Mouse (Mus musculus): ENCODE data around the gene Dlst.

Gene Dlst

DNA sequence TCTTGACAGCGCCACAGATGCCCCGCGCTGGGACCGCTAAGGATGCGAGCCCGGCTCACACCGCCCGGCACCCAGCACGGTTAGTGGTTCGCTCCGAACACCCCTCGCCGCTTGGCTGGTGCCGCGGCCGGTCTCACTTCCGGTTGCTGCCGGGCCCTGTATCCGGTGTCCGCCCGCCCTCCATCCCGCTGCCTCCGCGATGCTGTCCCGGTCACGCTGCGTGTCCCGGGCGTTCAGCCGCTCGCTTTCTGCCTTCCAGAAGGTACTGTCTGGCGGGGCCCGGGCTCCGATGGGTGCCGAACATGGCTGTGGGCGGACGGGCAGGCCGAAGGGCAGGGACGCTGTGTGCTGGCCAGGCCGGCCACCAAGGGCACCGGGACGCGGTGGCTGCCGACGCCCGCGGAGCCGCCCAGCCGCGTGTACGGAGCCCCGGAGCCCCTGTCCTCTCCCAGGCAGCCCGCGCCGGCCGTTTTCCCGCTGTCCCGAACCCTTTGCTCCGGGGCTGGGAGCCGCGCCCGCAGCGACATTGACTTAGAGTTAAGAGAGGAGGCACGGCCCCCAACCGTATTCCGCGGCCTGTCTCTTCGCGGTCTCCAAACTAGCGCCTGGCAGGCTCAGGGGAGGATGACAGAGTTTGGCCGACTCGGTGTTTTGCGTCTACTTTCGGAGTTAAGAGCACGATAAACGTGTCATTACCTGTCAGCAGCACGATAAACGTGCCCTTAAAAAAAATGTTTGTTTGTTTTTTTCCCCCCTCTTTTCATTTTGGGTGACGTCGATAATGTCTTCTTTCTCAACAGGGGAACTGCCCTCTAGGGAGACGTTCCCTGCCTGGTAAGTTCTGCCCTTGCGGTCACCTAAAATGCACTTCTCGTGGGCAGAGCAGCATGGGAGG lies at the start of gene Dlst, which contains the start of gene Prox2:
Gene Dlst (plus strand): TSS at position 136 of the 895 bp plus-strand sequence.
Gene Prox2 (minus strand): TSS at position 62 of the 895 bp plus-strand sequence.
- DNase-seq (ENCODE audit: low read depth in 2 of 2, low spot score in 2 of 2), result peak; percentile 69 to 79

DNA sequence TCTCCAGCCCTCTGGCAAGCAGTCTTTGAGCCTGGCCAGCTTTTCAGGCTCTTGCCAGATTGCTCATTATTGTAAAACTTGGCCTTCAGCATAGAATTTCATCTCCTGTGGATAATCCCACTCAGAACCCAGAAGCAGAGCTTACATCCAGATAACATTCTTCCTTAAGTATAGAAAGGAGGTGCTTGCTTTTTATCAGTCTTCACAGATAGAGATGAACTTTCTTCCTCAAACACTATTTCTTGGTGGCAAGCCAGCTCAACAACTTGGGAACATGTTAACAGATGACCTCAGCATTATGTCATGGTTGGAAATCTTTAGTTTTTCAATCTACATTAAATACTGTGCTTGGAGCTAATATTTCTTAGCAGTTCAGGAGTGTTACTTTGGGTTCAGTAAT lies 39.6 kb upstream of the Dlst start:
- DNase-seq (ENCODE audit: low read depth in 2 of 2, low spot score in 2 of 2), result no peak

DNA sequence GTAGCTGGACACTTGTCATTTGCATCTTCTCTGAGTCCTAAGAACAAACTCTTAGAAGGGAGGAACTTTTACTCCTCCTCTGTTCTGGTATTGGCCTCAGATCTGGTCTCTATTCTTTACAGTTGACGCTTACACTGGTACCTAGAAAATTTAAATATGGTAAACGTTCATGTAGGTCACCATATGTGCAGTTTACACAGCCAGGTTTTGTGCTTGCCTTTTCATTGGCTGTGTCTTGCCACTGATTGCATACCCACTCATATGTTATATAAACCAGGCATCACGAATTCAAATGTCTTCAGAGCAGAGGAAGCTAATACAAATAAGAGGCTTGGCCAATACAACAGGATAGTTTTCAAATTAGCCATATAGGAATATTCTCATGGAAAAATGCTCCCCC lies 33.5 kb upstream of the Dlst start:
- DNase-seq (ENCODE audit: low read depth in 2 of 2, low spot score in 2 of 2), result no peak

DNA sequence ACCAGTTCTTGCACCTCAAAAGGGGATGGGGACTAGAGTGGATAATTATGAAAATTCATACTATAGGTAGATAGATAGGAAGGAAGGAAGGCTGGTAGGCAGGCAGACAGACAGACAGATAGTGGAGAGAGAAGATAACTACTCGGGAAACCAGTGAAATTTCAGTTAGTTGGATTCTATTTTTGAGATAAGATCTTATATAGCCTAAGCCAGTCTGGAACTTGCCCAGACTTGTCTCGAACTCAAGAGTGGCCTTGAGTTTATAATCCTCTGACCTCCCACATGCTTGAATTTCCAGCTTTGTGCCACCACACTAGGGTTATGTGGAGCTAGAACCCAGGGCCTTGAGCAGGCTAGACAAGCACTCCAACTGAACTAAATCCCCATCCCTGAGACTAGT lies 26.4 kb upstream of the Dlst start:
- no peak for DNase-seq (ENCODE audit: low read depth in 2 of 2, low spot score in 2 of 2)

DNA sequence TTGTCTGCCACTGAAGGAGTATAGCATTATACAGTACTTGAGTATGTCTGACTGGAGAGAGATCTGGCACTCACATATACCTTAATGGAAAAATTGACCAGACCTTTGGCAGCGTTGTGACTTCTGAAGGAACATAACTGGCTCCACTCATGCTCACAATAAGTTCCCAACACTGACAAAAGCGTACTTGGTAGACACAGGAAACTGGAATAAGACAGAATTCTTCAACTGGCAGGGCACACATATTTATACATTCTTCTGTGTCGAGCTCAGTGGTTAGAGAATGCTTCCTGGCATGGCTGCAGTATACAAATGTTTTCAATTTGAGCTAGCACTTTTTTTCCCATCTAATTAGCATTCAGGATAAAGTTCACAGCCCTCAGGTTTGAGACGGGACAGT lies 25.7 kb upstream of the Dlst start:
- no peak for DNase-seq (ENCODE audit: low read depth in 2 of 2, low spot score in 2 of 2)

DNA sequence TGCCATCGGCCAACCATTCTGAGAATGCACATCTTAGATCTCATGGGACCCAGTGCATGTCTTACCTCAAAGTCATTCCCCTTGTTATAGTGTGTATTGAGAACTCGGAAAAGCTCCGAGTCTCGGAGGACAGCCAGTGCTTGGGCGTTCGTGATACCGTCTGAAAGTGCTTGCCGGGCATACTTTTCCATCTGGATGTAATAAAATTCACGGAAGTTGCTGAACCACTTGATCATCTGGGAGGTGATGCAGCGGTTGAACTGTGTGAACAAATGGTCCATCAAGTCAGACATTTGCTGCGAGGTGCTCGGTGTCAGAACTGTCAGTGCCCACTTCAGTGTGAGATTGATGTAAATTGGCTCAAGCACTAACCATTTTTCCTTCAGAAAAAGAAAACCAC lies 22.8 kb upstream of the Dlst start:
- DNase-seq (ENCODE audit: low read depth in 2 of 2, low spot score in 2 of 2), result no peak

DNA sequence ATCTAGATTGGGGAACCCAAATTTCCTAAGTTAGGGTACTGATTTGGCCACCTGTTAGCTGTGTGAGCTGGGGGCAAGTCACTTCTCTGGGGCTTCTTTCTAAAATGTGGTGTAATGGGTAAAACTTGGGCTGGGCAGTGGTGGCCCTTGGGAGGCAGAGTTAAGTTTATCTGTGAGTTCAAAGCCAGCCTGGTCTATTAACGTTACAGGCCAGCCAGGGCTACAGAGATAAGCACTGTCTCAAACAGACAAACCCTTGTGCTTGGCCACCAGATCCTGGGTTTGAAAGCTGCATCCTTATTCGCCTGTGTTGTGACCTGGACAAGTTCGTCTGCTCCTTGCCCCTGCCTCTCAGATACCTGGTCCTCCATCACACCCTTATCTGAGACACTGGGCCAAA lies 19.4 kb upstream of the Dlst start:
- no peak for DNase-seq (ENCODE audit: low read depth in 2 of 2, low spot score in 2 of 2)

DNA sequence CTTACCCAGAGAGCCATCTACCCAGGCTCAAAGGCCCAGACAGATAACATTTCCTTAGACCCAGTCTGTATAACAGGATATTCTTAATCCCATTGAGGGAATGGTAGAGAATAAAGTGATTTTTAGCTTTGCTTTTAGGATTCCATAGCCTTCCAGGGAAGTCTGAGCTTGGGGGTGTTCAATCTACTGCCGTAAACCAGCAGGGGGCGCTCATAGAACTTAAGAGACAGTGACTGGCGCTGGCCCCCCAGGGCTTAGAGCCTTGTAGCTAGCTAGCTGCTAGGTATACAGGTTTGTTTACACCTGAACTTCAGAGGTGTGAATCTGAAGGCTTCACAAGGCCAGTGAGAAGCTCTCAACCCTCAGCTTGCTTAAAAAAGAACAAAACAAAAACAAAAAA lies 18.4 kb upstream of the Dlst start:
- peak; percentile 53 to 68 for DNase-seq (ENCODE audit: low read depth in 2 of 2, low spot score in 2 of 2)

DNA sequence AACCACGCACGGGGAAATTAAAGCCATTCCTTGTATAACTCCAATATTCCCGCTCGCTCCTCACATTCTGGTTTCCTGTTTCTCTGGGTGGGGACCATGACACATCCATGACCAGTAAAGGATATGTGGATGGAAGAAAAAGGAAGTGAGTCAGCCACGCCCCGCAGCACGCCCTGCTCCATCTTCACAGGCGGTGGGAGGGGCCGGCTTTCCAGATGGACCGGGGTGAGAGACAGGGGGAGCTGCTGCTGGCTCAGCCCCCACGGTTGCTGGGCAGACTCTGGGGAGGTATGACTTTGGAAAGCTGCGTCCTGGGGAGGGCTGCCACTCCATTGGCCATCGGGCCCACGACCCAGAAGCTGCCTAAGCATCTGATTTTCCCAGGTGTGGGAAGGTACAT lies 16.6 kb upstream of the Dlst start:
- DNase-seq (ENCODE audit: low read depth in 2 of 2, low spot score in 2 of 2), result no peak

DNA sequence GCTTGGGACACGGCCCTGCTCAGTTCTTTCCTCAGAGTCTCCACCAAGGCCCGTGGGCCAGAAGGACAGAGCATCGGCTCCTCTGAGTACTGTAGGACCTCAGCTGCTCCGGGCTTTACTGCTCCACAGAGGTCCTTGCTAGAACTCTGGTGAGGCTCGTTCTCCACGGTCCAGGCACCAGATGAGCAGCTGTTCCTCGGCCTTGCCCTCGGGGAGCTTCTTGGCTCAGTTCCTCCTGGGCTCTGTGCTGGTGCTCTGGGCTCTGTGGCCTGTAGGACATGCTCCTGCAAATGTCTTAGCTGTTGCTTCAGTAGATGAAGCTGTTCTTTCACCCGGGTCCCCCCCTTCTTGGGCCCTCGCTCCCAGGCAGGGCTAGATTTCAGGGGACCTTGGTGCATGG lies 15.9 kb upstream of the Dlst start:
- DNase-seq (ENCODE audit: low read depth in 2 of 2, low spot score in 2 of 2), result no peak

DNA sequence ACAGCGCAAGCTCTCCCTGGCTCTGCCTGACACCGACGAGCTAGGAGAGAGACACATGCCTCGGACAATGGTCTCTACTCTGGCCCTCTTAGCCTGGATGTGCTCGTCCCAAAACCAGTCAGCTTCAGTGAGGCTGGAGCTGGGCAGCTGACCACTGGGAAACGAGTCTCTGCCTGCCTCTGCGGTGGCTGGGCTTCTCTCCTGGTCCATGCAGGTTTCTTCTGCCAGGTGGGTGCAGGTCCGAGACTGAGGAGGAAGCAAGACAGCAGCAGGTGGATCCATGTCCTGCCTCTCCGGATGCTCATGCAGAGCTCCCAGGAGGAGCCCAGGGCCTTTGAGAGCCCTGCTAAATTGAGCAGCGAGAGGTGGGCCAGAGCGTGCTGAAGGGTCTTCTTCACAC lies 15.5 kb upstream of the Dlst start:
- no peak for DNase-seq (ENCODE audit: low read depth in 2 of 2, low spot score in 2 of 2)

DNA sequence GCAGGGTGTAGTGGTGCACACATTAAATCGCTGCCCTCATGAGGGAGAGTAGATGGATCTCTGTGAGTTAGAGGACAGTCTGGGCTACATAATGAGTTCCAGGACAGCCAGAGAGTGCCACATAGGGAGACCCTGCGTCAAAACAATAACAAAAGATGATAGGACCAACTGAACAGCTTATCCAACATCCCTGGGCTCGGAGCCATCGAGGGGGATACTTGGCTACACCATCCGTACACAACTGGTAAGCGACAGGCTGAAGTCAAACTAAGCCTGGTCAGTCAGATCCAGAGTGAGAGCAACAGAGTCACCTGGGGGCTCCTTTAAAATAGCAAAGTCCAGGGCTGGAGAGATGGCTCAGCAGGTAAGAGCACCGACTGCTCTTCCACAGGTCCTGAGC lies 14.8 kb upstream of the Dlst start:
- DNase-seq (ENCODE audit: low read depth in 2 of 2, low spot score in 2 of 2), result no peak

DNA sequence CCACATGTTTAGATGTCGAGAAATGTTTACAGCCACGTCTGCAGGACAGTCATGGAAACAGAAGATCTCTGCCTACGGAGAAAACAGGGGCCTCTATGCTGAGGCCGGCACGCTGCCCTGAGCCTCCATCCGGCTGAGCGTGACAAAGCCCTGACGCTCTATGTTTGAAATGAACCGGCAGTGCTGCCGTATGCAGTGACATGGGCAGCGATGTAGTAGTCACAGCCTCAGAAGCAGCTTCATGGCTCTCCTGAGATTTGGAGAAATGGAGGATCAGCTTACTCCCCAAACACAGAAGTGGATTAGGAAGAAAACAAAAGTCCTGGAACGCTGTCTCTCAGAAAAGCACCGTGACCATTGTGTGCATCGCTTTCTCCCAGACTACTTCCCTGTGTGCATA lies 9.6 kb upstream of the Dlst start:
- DNase-seq (ENCODE audit: low read depth in 2 of 2, low spot score in 2 of 2), result no peak

DNA sequence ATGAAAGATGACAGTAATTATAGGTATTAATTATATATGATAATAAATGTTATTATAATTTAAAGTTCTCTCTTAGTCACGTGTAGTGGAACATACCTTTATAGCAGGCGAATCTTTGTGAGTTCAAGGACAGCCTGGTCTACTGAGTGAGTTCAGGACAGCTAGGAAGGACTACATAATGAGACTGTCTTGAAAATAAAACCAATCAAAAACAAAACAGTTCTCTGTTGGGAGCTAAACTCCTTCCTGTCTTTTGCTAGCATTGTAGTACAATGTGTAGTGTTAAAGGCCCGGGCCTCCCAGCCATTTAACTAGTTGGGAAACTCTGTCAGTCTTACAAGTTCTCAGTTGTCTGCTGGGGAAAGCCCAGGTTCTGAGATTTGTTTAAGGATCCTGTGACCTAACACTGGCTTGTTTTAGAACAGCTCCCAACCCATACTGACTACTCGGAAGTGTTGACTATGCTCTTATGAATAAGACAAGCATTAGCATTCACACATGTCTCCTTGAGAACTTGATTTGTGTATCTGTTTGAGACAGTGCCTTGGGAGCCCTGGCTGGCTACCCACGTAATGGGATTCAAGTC lies 9.0 kb upstream of the Dlst start:
- no peak for DNase-seq (ENCODE audit: low read depth in 2 of 2, low spot score in 2 of 2)

DNA sequence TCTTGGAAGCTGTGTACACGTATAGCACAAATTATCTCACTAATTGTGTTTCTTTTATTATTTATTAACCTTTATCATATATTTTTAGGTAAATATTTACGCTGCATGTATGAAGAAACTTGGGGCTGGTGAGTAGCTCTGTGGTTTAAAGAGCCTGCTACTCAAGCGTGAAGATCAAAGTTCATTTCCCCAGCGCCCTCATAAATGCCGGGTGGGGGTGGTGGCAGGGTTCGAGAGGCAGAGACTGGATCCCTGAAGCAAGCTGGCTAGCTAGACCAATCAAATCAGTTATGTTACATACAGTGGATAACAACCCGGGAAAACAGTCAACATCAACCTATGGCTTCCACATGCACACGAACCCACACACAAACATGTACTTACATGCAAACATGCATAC lies 7.5 kb upstream of the Dlst start:
- no peak for DNase-seq (ENCODE audit: low read depth in 2 of 2, low spot score in 2 of 2)

DNA sequence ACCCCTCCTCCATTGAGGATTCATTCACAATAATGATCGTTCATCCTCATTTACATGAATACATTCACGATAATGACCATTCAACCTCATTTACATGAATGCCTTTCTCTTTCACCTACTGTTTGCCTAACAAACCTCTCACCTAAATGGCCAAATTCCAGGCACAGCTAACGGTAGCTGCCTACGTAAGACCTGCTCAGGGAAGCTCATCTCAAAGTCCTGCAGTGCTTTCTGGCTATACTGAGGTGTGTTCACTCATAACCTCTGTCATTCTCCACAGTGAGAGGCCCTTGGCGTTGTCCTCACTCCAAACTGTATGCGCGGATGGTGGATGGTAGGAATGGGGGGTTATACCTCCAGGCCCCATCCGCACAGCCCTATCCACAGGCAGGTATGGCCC lies 5.8 kb upstream of the Dlst start:
- no peak for DNase-seq (ENCODE audit: low read depth in 2 of 2, low spot score in 2 of 2)

DNA sequence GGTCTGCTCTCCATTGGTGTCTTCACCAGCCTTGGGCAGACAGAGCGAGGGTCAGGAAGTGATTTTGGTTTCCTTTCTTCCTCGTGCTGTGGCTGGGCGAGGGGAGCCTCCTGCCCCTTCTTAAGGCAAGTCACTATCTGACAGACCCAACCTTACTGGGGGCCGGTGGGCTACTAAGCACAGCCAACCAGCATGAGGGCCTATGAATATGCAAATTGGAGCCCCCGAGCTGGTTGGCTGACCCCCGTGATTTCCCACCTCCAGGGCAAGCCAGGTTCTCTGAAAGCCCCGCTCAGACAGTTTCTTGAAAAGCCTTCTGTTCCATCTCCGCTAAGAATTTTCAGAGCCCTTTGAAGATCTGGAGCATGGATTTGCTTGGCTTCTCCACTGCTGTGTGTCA lies 4.3 kb upstream of the Dlst start:
- DNase-seq (ENCODE audit: low read depth in 2 of 2, low spot score in 2 of 2), result no peak

DNA sequence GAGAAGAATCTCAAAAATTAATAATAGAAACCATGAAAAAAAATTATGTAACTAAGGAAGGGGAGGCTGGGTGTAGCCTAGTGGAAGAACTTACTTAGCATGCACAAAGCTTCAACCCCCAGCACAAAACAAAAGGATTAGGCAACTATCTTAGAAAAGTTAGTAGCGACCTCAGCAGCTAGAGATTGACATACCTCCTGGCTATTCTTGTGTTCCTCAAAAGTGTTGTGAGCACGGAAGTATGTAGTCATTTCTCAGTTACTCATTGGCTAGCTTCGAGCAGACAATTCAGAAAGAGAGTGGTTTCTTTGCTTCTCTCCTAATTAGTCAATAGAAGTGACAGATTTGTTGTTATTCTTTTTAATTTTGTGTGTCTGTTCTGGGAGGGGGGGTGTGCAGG lies 2.0 kb upstream of the Dlst start:
- DNase-seq (ENCODE audit: low read depth in 2 of 2, low spot score in 2 of 2), result no peak

DNA sequence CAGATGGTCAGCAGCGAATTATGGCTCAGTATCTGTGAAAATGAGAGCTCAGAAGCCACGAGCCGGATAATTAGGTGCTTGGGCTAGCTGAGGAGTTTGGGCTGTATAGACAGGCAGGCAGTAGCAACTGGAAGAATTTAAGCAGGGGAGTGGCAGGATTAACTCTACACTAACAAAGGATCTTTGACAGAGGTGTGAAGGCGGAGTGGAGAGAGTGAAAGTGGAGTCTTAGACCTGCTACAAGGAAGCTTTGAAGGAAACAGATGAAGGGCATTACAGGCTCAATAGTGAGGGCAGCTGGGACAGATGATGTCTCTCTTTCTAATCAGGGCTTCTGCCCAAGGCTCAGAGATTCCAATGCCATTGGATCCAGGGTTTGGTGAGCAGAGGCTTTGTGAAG lies 1.2 kb upstream of the Dlst start:
- no peak for DNase-seq (ENCODE audit: low read depth in 2 of 2, low spot score in 2 of 2)

DNA sequence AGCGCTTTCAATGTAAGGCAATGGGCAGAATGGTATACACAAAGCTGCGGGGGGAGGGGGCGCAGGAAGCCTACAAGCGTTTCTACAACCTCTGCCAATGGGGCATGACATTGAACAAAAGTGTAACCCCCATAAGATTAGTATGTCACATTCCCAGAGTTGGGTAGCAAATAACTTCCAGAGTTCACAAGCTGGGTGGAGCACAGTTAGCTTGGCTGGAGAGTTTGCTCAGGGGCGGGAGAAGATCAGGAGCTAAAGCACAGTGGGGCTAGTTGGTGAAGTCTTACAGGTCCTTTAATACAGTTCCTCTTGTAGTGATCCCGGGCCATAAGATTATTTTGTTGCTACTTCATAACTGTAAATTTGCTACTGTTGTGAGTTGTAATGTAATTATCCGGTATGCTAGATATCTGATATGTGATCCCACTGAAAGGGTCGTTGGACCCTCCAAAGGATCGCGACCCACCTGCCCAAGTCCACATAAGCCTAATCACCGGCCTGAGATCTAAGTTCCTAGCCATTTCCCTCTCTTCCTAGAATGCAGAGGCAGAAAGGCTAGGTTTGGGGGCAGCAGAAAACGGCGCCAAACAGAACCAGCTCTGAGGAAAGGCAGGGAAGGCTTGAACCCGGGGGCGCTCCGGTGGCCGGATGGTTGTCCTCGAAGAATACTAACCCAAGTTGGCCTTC lies 479 bp upstream of the Dlst start:
- no peak for DNase-seq (ENCODE audit: low read depth in 2 of 2, low spot score in 2 of 2)

DNA sequence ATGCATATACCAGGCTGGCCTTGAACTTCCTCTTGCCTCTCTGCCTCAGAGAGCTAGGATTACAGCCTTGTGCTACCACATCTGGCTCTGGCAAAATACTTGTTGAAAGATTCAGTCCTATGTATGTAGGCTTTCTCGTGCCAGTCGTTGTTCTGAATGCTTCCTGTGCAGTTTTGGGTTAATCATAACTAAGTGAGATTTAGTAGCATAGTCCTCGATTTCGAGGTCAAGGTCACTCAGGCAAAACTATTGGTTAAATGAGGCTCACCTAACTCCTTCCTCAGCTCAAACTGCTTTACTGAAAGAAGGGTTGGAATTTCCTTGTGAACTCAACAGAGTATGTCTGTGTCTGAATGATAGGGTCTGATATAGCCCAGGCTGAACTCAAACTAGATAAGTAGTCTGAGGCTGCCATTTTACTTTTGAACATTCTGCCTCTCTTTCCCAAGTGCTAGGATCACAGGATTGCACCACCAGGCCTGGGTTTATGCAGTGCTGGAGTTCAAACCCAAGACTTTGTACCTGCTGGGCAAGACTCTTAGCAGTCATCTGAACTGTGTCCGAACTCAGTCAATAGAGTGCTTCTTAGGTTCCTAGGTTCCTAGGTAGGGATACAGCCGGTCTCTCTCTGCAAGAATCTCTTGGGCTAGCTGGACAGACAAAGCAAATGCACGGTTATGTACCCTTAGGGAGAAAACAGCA lies 2.1 kb downstream of the Dlst start:
- no peak for DNase-seq (ENCODE audit: low read depth in 2 of 2, low spot score in 2 of 2)

DNA sequence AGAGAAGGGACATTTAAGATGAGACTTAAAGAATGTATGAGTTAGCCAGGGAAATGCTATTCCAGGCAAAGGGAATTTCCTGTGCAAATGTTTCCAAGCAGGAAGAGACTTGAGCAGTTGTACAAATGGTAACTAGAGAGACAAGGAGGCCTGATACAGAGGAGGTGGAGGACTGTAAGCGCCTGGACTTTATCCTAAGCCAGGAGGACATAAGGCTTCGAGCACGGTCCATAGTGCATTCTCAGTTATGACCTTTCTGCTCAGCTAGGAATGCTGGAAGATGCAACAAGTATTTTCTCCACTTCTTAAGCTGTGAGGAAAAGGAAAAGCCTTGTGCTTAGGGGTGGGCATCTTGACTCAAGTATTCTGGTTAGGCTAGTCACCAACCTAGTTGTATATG lies 2.7 kb downstream of the Dlst start:
- DNase-seq (ENCODE audit: low read depth in 2 of 2, low spot score in 2 of 2), result no peak
